In genomic region chr7:67371891-67372672, GRCm38 (mm10) we compare ENCODE assay signal across 8 mouse cellular contexts. TPM values are rescaled to one million over a fixed set of nuclear protein-coding genes. Genes with fewer than 3 reads are reported as not detected.
DNase-seq lines count a peak whose midpoint lies in the region; ATAC-seq lines count a peak whose summit lies in the region.

No protein-coding gene starts in this region.

- WGBS in forebrain, embryonic 10.5 days, result 1% methylated on average over 62 of the region's 75 CpGs
- WGBS in hindbrain, embryonic 10.5 days, result 1% methylated on average over 70 of the region's 75 CpGs
- 0% methylated on average over 58 of the region's 75 CpGs for WGBS in limb, embryonic 15.5 days
- under 1% methylated on average over 34 of the region's 75 CpGs for WGBS in neural tube, embryonic 11.5 days

- H3K27ac ChIP-seq in forebrain, embryonic 10.5 days, result peak overlapping the region; percentile 98
- H3K27ac ChIP-seq in hindbrain, embryonic 10.5 days, result peak overlapping the region; percentile 99
- H3K27ac ChIP-seq in limb, embryonic 15.5 days, result peak overlapping the region; percentile 100
- H3K27ac ChIP-seq in neural tube, embryonic 11.5 days (ENCODE audit: low read depth, low read length), result peak overlapping the region; percentile 98

- peak overlapping the region; percentile 84 for H3K4me2 ChIP-seq in limb, embryonic 15.5 days
- H3K4me2 ChIP-seq in neural tube, embryonic 11.5 days (ENCODE audit: low read depth), result peak overlapping the region; percentile 84

- H3K27me3 ChIP-seq in forebrain, embryonic 10.5 days (ENCODE audit: poor library complexity, severe bottlenecking), result no peaks in the 10 kb centered on the region; the same call in 1 of the 2 replicates
- H3K27me3 ChIP-seq in hindbrain, embryonic 10.5 days (ENCODE audit: insufficient read depth, poor library complexity, severe bottlenecking), result no peaks in the 10 kb centered on the region
- no peaks in the 10 kb centered on the region for H3K27me3 ChIP-seq in limb, embryonic 15.5 days
- no peaks in the 10 kb centered on the region for H3K27me3 ChIP-seq in neural tube, embryonic 11.5 days (ENCODE audit: control insufficient read depth, insufficient read depth, low read length)

- 0 out of 2 replicates have a peak, but pooled peaks cover 2% of the 10 kb centered on the region for H3K36me3 ChIP-seq in forebrain, embryonic 10.5 days (replicated peaks)
- H3K36me3 ChIP-seq in hindbrain, embryonic 10.5 days, result 0 out of 2 replicates have a peak, but pooled peaks cover 1% of the 10 kb centered on the region
- H3K36me3 ChIP-seq in limb, embryonic 15.5 days, result no peaks in the 10 kb centered on the region
- H3K36me3 ChIP-seq in neural tube, embryonic 11.5 days (ENCODE audit: control insufficient read depth, insufficient read depth, low read length), result no peaks in the 10 kb centered on the region

- H3K4me3 ChIP-seq in forebrain, embryonic 10.5 days, result peak overlapping the region; percentile 87
- H3K4me3 ChIP-seq in hindbrain, embryonic 10.5 days, result peak overlapping the region; percentile 94
- peak overlapping the region; percentile 90 for H3K4me3 ChIP-seq in limb, embryonic 15.5 days
- peak overlapping the region; percentile 96 for H3K4me3 ChIP-seq in neural tube, embryonic 11.5 days (ENCODE audit: low read depth, low read length)

- peak; percentile 59 for ATAC-seq in limb, embryonic 15.5 days (ENCODE audit: insufficient number of reproducible peaks, low FRiP score, low TSS enrichment, low read depth)
- peak; percentile 62 for ATAC-seq in neural tube, embryonic 11.5 days (ENCODE audit: insufficient read depth, low FRiP score, low TSS enrichment)

- H3K9me3 ChIP-seq in forebrain, embryonic 10.5 days, result no peaks in the 10 kb centered on the region
- no peaks in the 10 kb centered on the region for H3K9me3 ChIP-seq in hindbrain, embryonic 10.5 days
- H3K9me3 ChIP-seq in limb, embryonic 15.5 days, result no peaks in the 10 kb centered on the region
- no peaks in the 10 kb centered on the region for H3K9me3 ChIP-seq in neural tube, embryonic 11.5 days (ENCODE audit: control insufficient read depth, low read length)

- peaks cover 25% of the 10 kb centered on the region for H3K4me1 ChIP-seq in forebrain, embryonic 10.5 days
- H3K4me1 ChIP-seq in hindbrain, embryonic 10.5 days (replicated peaks), result peaks cover 23% of the 10 kb centered on the region
- peaks cover 16% of the 10 kb centered on the region for H3K4me1 ChIP-seq in limb, embryonic 15.5 days
- peaks cover 11% of the 10 kb centered on the region for H3K4me1 ChIP-seq in neural tube, embryonic 11.5 days (ENCODE audit: control insufficient read depth, insufficient read depth, low read length)

- H3K9ac ChIP-seq in limb, embryonic 15.5 days, result peak overlapping the region; percentile 98
- peak overlapping the region; percentile 98 for H3K9ac ChIP-seq in neural tube, embryonic 11.5 days (ENCODE audit: low read length)

- peak; percentile 27 to 37 for DNase-seq in lung, adult 18-20 months
- no peak for DNase-seq in lung, postnatal 25 days (ENCODE audit: low spot score)
- DNase-seq in adrenal gland, postnatal 14 days, result peak; percentile 72
- peak; percentile 23 for DNase-seq in forebrain, embryonic 10.5 days (ENCODE audit: extremely low spot score, low spot score)
- DNase-seq in hindbrain, embryonic 10.5 days (ENCODE audit: low spot score), result peak; percentile 35
- DNase-seq in neural tube, embryonic 11.5 days (ENCODE audit: low spot score), result peak; percentile 45
- DNase-seq in urinary bladder, postnatal 25 days (ENCODE audit: low spot score), result peak; percentile 23

RNA-seq across cellular contexts. Expression of gene Mef2a, which starts 0.6 kb away (rescaled TPM):
- 67.5 and 69.8 TPM in 2 replicates for total RNA-seq in adrenal gland, postnatal 14 days (2021)
- polyA plus RNA-seq in forebrain, embryonic 10.5 days (2016; fragmentation: Nextera tagmentation; extraction: Ambion mirVana), result 22.4 and 23.2 TPM in 2 replicates
- 20.5 and 26.9 TPM in 2 replicates for polyA plus RNA-seq in hindbrain, embryonic 10.5 days (2016; fragmentation: Nextera tagmentation; extraction: Ambion mirVana)
- polyA plus RNA-seq in limb, embryonic 15.5 days (2015; fragmentation: Nextera tagmentation; extraction: Ambion mirVana), result 53.6 and 54.9 TPM in 2 replicates
- polyA plus RNA-seq in neural tube, embryonic 11.5 days (2014; fragmentation: Nextera tagmentation; extraction: Ambion mirVana), result 31.1 and 31.6 TPM in 2 replicates
